Mouse (Mus musculus) lung, postnatal 0 days (tissue): Measurements from ENCODE around the gene Adk. TPM values are rescaled to one million over a fixed set of nuclear protein-coding genes. Genes with fewer than 3 reads are reported as not detected.

Experiments
- ATAC-seq: fragments of 200-750 bp; cut with Nextera tagmentation; 2 replicates; pipeline ENCODE4 v1.8.0; 2017; ENCODE audit warnings: moderate library complexity
- DNase-seq: peaks from one replicate; pipeline ENCODE4 v3.0.0-alpha.2; 2016; ENCODE audit warnings: low spot score
- H3K27ac ChIP-seq: fragments of 300-500 bp; sonication (generic); 2 replicates; pipeline ENCODE4 v1.5.1; 2014; ENCODE audit warnings: antibody characterized with exemption, mild to moderate bottlenecking, low read length, mixed read lengths
- H3K27me3 ChIP-seq: fragments of 300-500 bp; sonication (generic); replicated peaks from 2 replicates; pipeline ENCODE4 v1.6.1; 2014; ENCODE audit warnings: low read length, mixed read lengths; ENCODE audit not compliant: insufficient read depth
- H3K36me3 ChIP-seq: fragments of 300-500 bp; sonication (generic); 2 replicates; pipeline ENCODE4 v1.6.1; 2014; ENCODE audit warnings: low read length, mixed read lengths; ENCODE audit not compliant: insufficient read depth
- H3K4me1 ChIP-seq: fragments of 300-500 bp; sonication (generic); 2 replicates; pipeline ENCODE4 v1.6.1; 2014; ENCODE audit warnings: antibody characterized with exemption, low read depth, low read length, mixed read lengths; ENCODE audit not compliant: insufficient read depth
- H3K4me2 ChIP-seq: fragments of 300-500 bp; sonication (generic); replicated peaks from 2 replicates; pipeline ENCODE4 v1.6.1; 2014; ENCODE audit warnings: low read depth, mild to moderate bottlenecking, low read length, moderate library complexity, mixed read lengths
- H3K4me3 ChIP-seq: fragments of 300-500 bp; sonication (generic); 2 replicates; pipeline ENCODE4 v1.5.1; 2014; ENCODE audit warnings: low read depth, low read length
- H3K9ac ChIP-seq: fragments of 300-500 bp; sonication (generic); replicated peaks from 2 replicates; pipeline ENCODE4 v1.6.1; 2014; ENCODE audit warnings: low read depth, mild to moderate bottlenecking
- H3K9me3 ChIP-seq: fragments of 300-500 bp; sonication (generic); 2 replicates; pipeline ENCODE4 v1.6.1; 2016; ENCODE audit warnings: low read length, mixed read lengths
- CTCF ChIP-seq: IDR thresholded peaks from 2 replicates; pipeline ENCODE4 v1.5.1; 2016; ENCODE audit warnings: antibody characterized with exemption, mild to moderate bottlenecking
- EP300 ChIP-seq: IDR thresholded peaks from 2 replicates; pipeline ENCODE4 v1.6.1; 2016; ENCODE audit warnings: antibody characterized with exemption, mild to moderate bottlenecking, control low read depth
- whole genome bisulfite sequencing: fragments of 180-500 bp; shearing (Covaris S2); extraction: QIAGEN DNeasy Blood & Tissue Kit; methylation state at CpG from one replicate; pipeline ENCODE4 v1.1.7; 2014; 5-methylcytosine and 5-hydroxymethylcytosine counted together
- polyA plus RNA-seq: library from polyadenylated mRNA; unstranded; fragments of >200 nt; fragmentation: Nextera tagmentation; extraction: Ambion mirVana; gene quantifications from 2 replicates; pipeline ENCODE4 v1.2.1, GENCODE M21; 2015

Adk gene
- polyA plus RNA-seq, 1 experiment from 2014 or later, result 238 TPM

GRCm38 (mm10) chr14:21100876-21101275 is 48.5 kb downstream of the Adk start:
- Histone ChIP-seq H3K9me3 (no peaks in the 10 kb centered on the region), H3K27ac (0 out of 2 replicates have a peak overlapping the region, but pooled peaks have one; percentile 57), H3K4me1 (no peaks in the 10 kb centered on the region), H3K27me3 (no peaks in the 10 kb centered on the region), H3K4me2 (no peak overlapping the region), H3K4me3 (no peak overlapping the region), H3K36me3 (no peaks in the 10 kb centered on the region), H3K9ac (no peak overlapping the region)
- 54% methylated on average over 2 of the region's 2 CpGs for WGBS
- no peak for ATAC-seq
- TF ChIP-seq CTCF (no peak), EP300 (no peak)
- DNase-seq, result no peak

GRCm38 (mm10) chr14:21101562-21101961 is 49.2 kb downstream of the Adk start:
- Histone ChIP-seq H3K4me2 (no peak overlapping the region), H3K9ac (no peak overlapping the region), H3K4me3 (no peak overlapping the region), H3K9me3 (no peaks in the 10 kb centered on the region), H3K4me1 (no peaks in the 10 kb centered on the region), H3K27ac (peak overlapping the region; percentile 57), H3K27me3 (no peaks in the 10 kb centered on the region), H3K36me3 (no peaks in the 10 kb centered on the region; the same call in 1 of the 2 replicates)
- DNase-seq (peak; percentile 38), ATAC-seq (peak; percentile 62)
- TF ChIP-seq CTCF (no peak), EP300 (no peak)
- WGBS, result 35% methylated on average over 7 of the region's 7 CpGs

- TF ChIP-seq CTCF (no peak), EP300 (no peak)
- H3K9ac ChIP-seq, result no peak overlapping the region
- H3K4me1 ChIP-seq, result no peaks in the 10 kb centered on the region
- no peak overlapping the region for H3K4me3 ChIP-seq
- no peaks in the 10 kb centered on the region for H3K9me3 ChIP-seq
- ATAC-seq (no peak), DNase-seq (no peak)
- no peaks in the 10 kb centered on the region for H3K27me3 ChIP-seq
- H3K27ac ChIP-seq, result no peak overlapping the region
- H3K4me2 ChIP-seq, result no peak overlapping the region
- no peaks in the 10 kb centered on the region; the same call in 1 of the 2 replicates for H3K36me3 ChIP-seq
- 84% methylated on average over 4 of the region's 4 CpGs for WGBS
These were observed 50.4 kb downstream of the Adk start for GRCm38 (mm10) chr14:21102666-21103203.

GRCm38 (mm10) chr14:21105049-21105448 is 52.7 kb downstream of the Adk start:
- no peaks in the 10 kb centered on the region for H3K27me3 ChIP-seq
- DNase-seq, result no peak
- H3K36me3 ChIP-seq, result no peaks in the 10 kb centered on the region; the same call in 1 of the 2 replicates
- H3K27ac ChIP-seq, result no peak overlapping the region
- no peak overlapping the region for H3K9ac ChIP-seq
- no peaks in the 10 kb centered on the region for H3K9me3 ChIP-seq
- TF ChIP-seq EP300 (no peak), CTCF (no peak)
- H3K4me1 ChIP-seq, result no peaks in the 10 kb centered on the region
- no peak overlapping the region for H3K4me2 ChIP-seq
- no peak for ATAC-seq
- no peak overlapping the region for H3K4me3 ChIP-seq

- DNase-seq, result no peak
- 76% methylated on average over 8 of the region's 8 CpGs for WGBS
- ATAC-seq, result no peak
These were observed 54.2 kb downstream of the Adk start for GRCm38 (mm10) chr14:21106582-21106981.

GRCm38 (mm10) chr14:21107551-21107950 is 55.2 kb downstream of the Adk start:
- Histone ChIP-seq H3K4me3 (no peak overlapping the region), H3K27ac (no peak overlapping the region), H3K36me3 (no peaks in the 10 kb centered on the region; the same call in 1 of the 2 replicates), H3K4me2 (no peak overlapping the region), H3K27me3 (no peaks in the 10 kb centered on the region), H3K9ac (no peak overlapping the region), H3K9me3 (no peaks in the 10 kb centered on the region), H3K4me1 (no peaks in the 10 kb centered on the region)
- DNase-seq (no peak), ATAC-seq (no peak)
- 78% methylated on average over 3 of the region's 3 CpGs for WGBS
- TF ChIP-seq CTCF, result no peak
- no peak for TF ChIP-seq EP300

More at GRCm38 (mm10) chr14:21106582-21106981, 54.2 kb downstream of the Adk start:
- Histone ChIP-seq H3K36me3 (no peaks in the 10 kb centered on the region; the same call in 1 of the 2 replicates), H3K27me3 (no peaks in the 10 kb centered on the region), H3K27ac (no peak overlapping the region), H3K9ac (no peak overlapping the region), H3K4me1 (no peaks in the 10 kb centered on the region), H3K4me2 (no peak overlapping the region), H3K4me3 (no peak overlapping the region), H3K9me3 (no peaks in the 10 kb centered on the region)
- TF ChIP-seq EP300, result no peak
- TF ChIP-seq CTCF, result no peak
